Mouse (Mus musculus): Measurements from ENCODE around the gene Angptl8. TPM values are rescaled to one million over a fixed set of nuclear protein-coding genes. Genes with fewer than 3 reads are reported as not detected.
"Not testable (repeated sequence)": the region's sequence is repeated elsewhere in the genome, so short reads cannot be mapped to it uniquely, and the experiment has no call there.

Gene Angptl8
- 0.70 and 0.85 TPM in 2 replicates for polyA plus RNA-seq (2016; fragmentation: Nextera tagmentation; extraction: Ambion mirVana)

GRCm38 (mm10) chr9:21835258-21835912, at the start of gene Angptl8:
Angptl8 (plus strand) TSS chr9:21835510.
- Histone ChIP-seq H3K4me3 (no peak within 1 kb of the TSS), H3K9me3 (no peaks in the 10 kb centered on the region), H3K27me3 (ENCODE audit: insufficient read depth, poor library complexity, severe bottlenecking) (no peaks in the 10 kb centered on the region), H3K4me1 (replicated peaks) (no peaks in the 10 kb centered on the region), H3K36me3 (peaks cover 75% of the 10 kb centered on the region), H3K27ac (no peak within 1 kb of the TSS)
- 82% methylated on average over 15 of the region's 15 CpGs for WGBS
- DNase-seq (ENCODE audit: low spot score): no peak

- not testable (repeated sequence) for H3K27me3 ChIP-seq (ENCODE audit: insufficient read depth, poor library complexity, severe bottlenecking); H3K4me3 ChIP-seq; DNase-seq (ENCODE audit: low spot score); H3K9me3 ChIP-seq; H3K27ac ChIP-seq; H3K4me1 ChIP-seq (replicated peaks)
- 91% methylated on average over 2 of the region's 2 CpGs for WGBS
- H3K36me3 ChIP-seq: peaks cover 53% of the 10 kb centered on the region
Observed at GRCm38 (mm10) chr9:21786309-21786708, 49.0 kb upstream of the Angptl8 start.

- Histone ChIP-seq H3K9me3 (no peaks in the 10 kb centered on the region), H3K4me3 (no peak overlapping the region), H3K27me3 (ENCODE audit: insufficient read depth, poor library complexity, severe bottlenecking) (no peaks in the 10 kb centered on the region), H3K27ac (peak overlapping the region; percentile 66), H3K36me3 (peaks cover 53% of the 10 kb centered on the region), H3K4me1 (replicated peaks) (peaks cover 6% of the 10 kb centered on the region; the same call in 1 of the 2 replicates)
- DNase-seq (ENCODE audit: low spot score): peak; percentile 69
- 6% methylated on average over 6 of the region's 6 CpGs for WGBS
Observed at GRCm38 (mm10) chr9:21786906-21787305, 48.4 kb upstream of the Angptl8 start.

GRCm38 (mm10) chr9:21787654-21788053, 47.7 kb upstream of the Angptl8 start:
- no peak for DNase-seq (ENCODE audit: low spot score)
- Histone ChIP-seq H3K4me3 (no peak overlapping the region), H3K27ac (no peak overlapping the region), H3K4me1 (replicated peaks) (peaks cover 6% of the 10 kb centered on the region; the same call in 1 of the 2 replicates), H3K36me3 (peaks cover 57% of the 10 kb centered on the region), H3K27me3 (ENCODE audit: insufficient read depth, poor library complexity, severe bottlenecking) (no peaks in the 10 kb centered on the region), H3K9me3 (no peaks in the 10 kb centered on the region)
- WGBS: 90% methylated on average over 5 of the region's 5 CpGs

- Histone ChIP-seq H3K9me3 (no peaks in the 10 kb centered on the region), H3K4me1 (replicated peaks) (peaks cover 10% of the 10 kb centered on the region; the same call in 1 of the 2 replicates), H3K36me3 (peaks cover 60% of the 10 kb centered on the region), H3K27ac (no peak overlapping the region), H3K27me3 (ENCODE audit: insufficient read depth, poor library complexity, severe bottlenecking) (no peaks in the 10 kb centered on the region), H3K4me3 (no peak overlapping the region)
- WGBS: 92% methylated on average over 9 of the region's 9 CpGs
- DNase-seq (ENCODE audit: low spot score): no peak
Observed at GRCm38 (mm10) chr9:21788234-21788633, 47.1 kb upstream of the Angptl8 start.

- H3K27ac ChIP-seq: no peak overlapping the region
- H3K9me3 ChIP-seq: no peaks in the 10 kb centered on the region
- no peak for DNase-seq (ENCODE audit: low spot score)
- H3K4me1 ChIP-seq (replicated peaks): peaks cover 29% of the 10 kb centered on the region
- no peaks in the 10 kb centered on the region for H3K27me3 ChIP-seq (ENCODE audit: insufficient read depth, poor library complexity, severe bottlenecking)
- 93% methylated on average over 8 of the region's 8 CpGs for WGBS
- H3K36me3 ChIP-seq: peaks cover 73% of the 10 kb centered on the region
- H3K4me3 ChIP-seq: no peak overlapping the region
Observed at GRCm38 (mm10) chr9:21791861-21792260, 43.4 kb upstream of the Angptl8 start.

GRCm38 (mm10) chr9:21792644-21793043, 42.7 kb upstream of the Angptl8 start:
- Histone ChIP-seq H3K27ac (no peak overlapping the region), H3K4me3 (no peak overlapping the region), H3K4me1 (replicated peaks) (peaks cover 32% of the 10 kb centered on the region), H3K36me3 (peaks cover 73% of the 10 kb centered on the region), H3K27me3 (ENCODE audit: insufficient read depth, poor library complexity, severe bottlenecking) (no peaks in the 10 kb centered on the region), H3K9me3 (no peaks in the 10 kb centered on the region)
- DNase-seq (ENCODE audit: low spot score): no peak
- 87% methylated on average over 8 of the region's 8 CpGs for WGBS

- H3K27me3 ChIP-seq (ENCODE audit: insufficient read depth, poor library complexity, severe bottlenecking); H3K4me3 ChIP-seq; DNase-seq (ENCODE audit: low spot score); H3K27ac ChIP-seq; H3K9me3 ChIP-seq: not testable (repeated sequence)
- peaks cover 40% of the 10 kb centered on the region for H3K4me1 ChIP-seq (replicated peaks)
- 96% methylated on average over 6 of the region's 6 CpGs for WGBS
- peaks cover 70% of the 10 kb centered on the region for H3K36me3 ChIP-seq
Observed at GRCm38 (mm10) chr9:21793507-21793906, 41.8 kb upstream of the Angptl8 start.

- Histone ChIP-seq H3K4me3 (no peak overlapping the region), H3K4me1 (replicated peaks) (peaks cover 46% of the 10 kb centered on the region), H3K9me3 (0 out of 2 replicates have a peak, but pooled peaks cover 2% of the 10 kb centered on the region), H3K27ac (no peak overlapping the region), H3K27me3 (ENCODE audit: insufficient read depth, poor library complexity, severe bottlenecking) (no peaks in the 10 kb centered on the region), H3K36me3 (peaks cover 61% of the 10 kb centered on the region)
- whole genome bisulfite sequencing: 96% methylated on average over 18 of the region's 18 CpGs
- DNase-seq (ENCODE audit: low spot score): no peak
Observed at GRCm38 (mm10) chr9:21794344-21794834, 40.9 kb upstream of the Angptl8 start.

- no peak for DNase-seq (ENCODE audit: low spot score)
- no peak overlapping the region; the same call in 1 of the 2 replicates for H3K27ac ChIP-seq
Observed at GRCm38 (mm10) chr9:21794925-21795324, 40.4 kb upstream of the Angptl8 start.

GRCm38 (mm10) chr9:21795579-21795978, 39.7 kb upstream of the Angptl8 start:
- Histone ChIP-seq H3K4me1 (replicated peaks) (peaks cover 46% of the 10 kb centered on the region), H3K27me3 (ENCODE audit: insufficient read depth, poor library complexity, severe bottlenecking) (no peaks in the 10 kb centered on the region), H3K4me3 (peak overlapping the region; percentile 83), H3K9me3 (0 out of 2 replicates have a peak, but pooled peaks cover 2% of the 10 kb centered on the region), H3K36me3 (peaks cover 49% of the 10 kb centered on the region), H3K27ac (peak overlapping the region; percentile 79)
- 71% methylated on average over 5 of the region's 5 CpGs for WGBS
- no peak for DNase-seq (ENCODE audit: low spot score)

More at GRCm38 (mm10) chr9:21794925-21795324, 40.4 kb upstream of the Angptl8 start:
- Histone ChIP-seq H3K4me3 (no peak overlapping the region), H3K9me3 (0 out of 2 replicates have a peak, but pooled peaks cover 2% of the 10 kb centered on the region), H3K4me1 (replicated peaks) (peaks cover 46% of the 10 kb centered on the region), H3K27me3 (ENCODE audit: insufficient read depth, poor library complexity, severe bottlenecking) (no peaks in the 10 kb centered on the region), H3K36me3 (peaks cover 55% of the 10 kb centered on the region)
- 95% methylated on average over 25 of the region's 25 CpGs for WGBS

- Histone ChIP-seq H3K4me1 (replicated peaks) (peaks cover 46% of the 10 kb centered on the region), H3K9me3 (0 out of 2 replicates have a peak, but pooled peaks cover 2% of the 10 kb centered on the region), H3K27ac (peak overlapping the region; percentile 79), H3K4me3 (peak overlapping the region; percentile 83), H3K27me3 (ENCODE audit: insufficient read depth, poor library complexity, severe bottlenecking) (no peaks in the 10 kb centered on the region), H3K36me3 (peaks cover 56% of the 10 kb centered on the region)
- peak; percentile 19 for DNase-seq (ENCODE audit: low spot score)
- 67% methylated on average over 3 of the region's 3 CpGs for WGBS
Observed at GRCm38 (mm10) chr9:21796259-21796658, 39.1 kb upstream of the Angptl8 start.

- no peak for DNase-seq (ENCODE audit: low spot score)
- H3K27me3 ChIP-seq (ENCODE audit: insufficient read depth, poor library complexity, severe bottlenecking): no peaks in the 10 kb centered on the region
- WGBS: 66% methylated on average over 3 of the region's 3 CpGs
- H3K4me1 ChIP-seq (replicated peaks): peaks cover 46% of the 10 kb centered on the region
- H3K36me3 ChIP-seq: peaks cover 54% of the 10 kb centered on the region
- peak overlapping the region; percentile 79 for H3K27ac ChIP-seq
- peak overlapping the region; percentile 83 for H3K4me3 ChIP-seq
- 0 out of 2 replicates have a peak, but pooled peaks cover 2% of the 10 kb centered on the region for H3K9me3 ChIP-seq
Observed at GRCm38 (mm10) chr9:21796919-21797318, 38.4 kb upstream of the Angptl8 start.
